Mouse (Mus musculus) bone marrow, adult 2 months (tissue): ENCODE data around the gene Atf2.

Source experiments
- CTCF ChIP-seq: fragments of 200-500 bp; IDR thresholded peaks from 2 replicates; pipeline ENCODE4 v1.5.1; 2011; ENCODE audit warnings: low read length, control low read depth; ENCODE audit not compliant: control insufficient read depth, insufficient read depth
- POLR2A ChIP-seq: fragments of 200-500 bp; IDR thresholded peaks from 2 replicates; pipeline ENCODE4 v1.6.1; 2011; ENCODE audit warnings: low read depth, mild to moderate bottlenecking, control low read depth, low read length, borderline replicate concordance; ENCODE audit not compliant: control insufficient read depth

- TF ChIP-seq CTCF = no peak
- TF ChIP-seq POLR2A = no peak
Observed at GRCm38 (mm10) chr2:73779016-73779595, 113.3 kb downstream of the Atf2 start.
